Mouse (Mus musculus): ENCODE measurements around the gene Gpr107.

Gene Gpr107

DNA sequence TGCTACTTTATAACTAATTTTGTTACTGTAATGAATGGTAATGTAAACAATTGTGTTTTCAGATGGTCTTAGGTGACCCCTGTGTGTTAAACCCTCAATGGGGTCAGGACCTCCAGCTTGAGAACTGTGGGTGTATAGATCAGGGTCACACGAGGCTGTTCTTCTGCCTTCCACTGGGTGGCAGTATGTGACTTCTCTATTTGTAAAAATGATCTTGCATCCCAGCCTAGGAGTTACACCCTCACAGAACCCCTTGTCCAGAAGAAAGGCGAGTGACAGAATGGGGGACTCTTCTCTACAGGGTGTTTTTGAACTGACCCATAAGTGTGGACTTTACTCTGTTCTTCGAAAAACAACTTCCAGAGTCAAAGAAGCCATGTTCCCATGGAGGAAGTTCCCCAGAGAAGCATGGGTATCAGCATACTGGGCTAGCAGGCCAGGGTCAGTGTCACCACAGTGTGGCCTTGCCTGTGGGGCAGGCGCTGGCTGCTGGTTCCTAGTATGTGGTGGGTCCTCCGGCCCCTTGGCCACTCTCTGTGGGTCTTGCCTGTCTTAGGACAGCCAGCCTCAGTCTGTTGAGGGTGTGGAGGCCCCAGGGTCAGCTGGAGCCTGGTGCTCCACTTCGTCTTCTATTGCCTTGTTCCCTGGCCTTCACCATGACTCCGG is 42.4 kb downstream of the Gpr107 start:
- DNase-seq (ENCODE audit: extremely low read depth, insufficient read length, low spot score): no peak

DNA sequence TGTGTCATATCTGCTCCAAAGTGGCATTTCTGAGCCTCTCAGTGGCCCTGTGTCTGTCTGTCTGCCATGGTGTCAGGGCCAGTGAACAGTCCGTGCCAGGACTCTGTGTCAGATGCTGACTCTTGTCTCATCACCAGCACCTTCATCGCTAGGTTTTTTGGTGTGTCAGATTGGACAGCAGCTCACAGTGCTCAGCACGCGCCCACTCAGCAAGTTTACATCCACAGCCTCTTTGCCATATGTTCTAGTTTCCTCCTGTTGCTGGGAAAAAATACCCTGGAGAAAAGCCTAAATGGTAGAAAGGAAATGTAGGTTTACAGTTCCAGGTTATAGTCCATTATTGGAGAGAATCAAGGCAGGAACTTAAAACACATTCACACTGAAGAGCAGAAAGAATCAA is 46.5 kb downstream of the Gpr107 start:
- no peak for DNase-seq (ENCODE audit: extremely low read depth, insufficient read length, low spot score)

- DNase-seq (ENCODE audit: extremely low read depth, insufficient read length, low spot score): no peak
Measured at GRCm38 (mm10) chr2:31200051-31200450, 47.9 kb downstream of the Gpr107 start.

DNA sequence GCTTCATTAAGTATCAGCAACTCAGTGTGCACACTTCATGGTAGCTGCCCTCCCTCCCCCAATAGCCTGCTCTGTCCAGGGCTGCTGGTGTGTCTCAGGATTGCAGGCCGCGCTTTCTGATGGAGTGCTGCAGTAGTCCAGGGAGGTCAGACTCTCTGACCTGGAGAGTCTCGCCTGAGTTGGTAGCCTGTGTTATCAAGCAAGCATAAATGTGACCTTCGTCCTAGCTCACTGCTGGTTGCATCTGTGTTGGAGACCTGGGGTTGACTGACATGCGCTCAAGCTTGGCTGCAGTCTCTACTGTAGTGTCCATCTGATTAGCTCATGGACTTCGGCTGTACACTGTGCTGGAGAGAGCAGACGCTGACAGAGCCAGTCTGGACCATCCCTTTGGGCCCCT is 49.7 kb downstream of the Gpr107 start:
- no peak for DNase-seq (ENCODE audit: extremely low read depth, insufficient read length, low spot score)

GRCm38 (mm10) chr2:31202357-31202756 is 50.2 kb downstream of the Gpr107 start:
- DNase-seq (ENCODE audit: extremely low read depth, insufficient read length, low spot score): no peak

- no peak for DNase-seq (ENCODE audit: extremely low read depth, insufficient read length, low spot score)
Measured at GRCm38 (mm10) chr2:31202956-31203355, 50.8 kb downstream of the Gpr107 start.

DNA sequence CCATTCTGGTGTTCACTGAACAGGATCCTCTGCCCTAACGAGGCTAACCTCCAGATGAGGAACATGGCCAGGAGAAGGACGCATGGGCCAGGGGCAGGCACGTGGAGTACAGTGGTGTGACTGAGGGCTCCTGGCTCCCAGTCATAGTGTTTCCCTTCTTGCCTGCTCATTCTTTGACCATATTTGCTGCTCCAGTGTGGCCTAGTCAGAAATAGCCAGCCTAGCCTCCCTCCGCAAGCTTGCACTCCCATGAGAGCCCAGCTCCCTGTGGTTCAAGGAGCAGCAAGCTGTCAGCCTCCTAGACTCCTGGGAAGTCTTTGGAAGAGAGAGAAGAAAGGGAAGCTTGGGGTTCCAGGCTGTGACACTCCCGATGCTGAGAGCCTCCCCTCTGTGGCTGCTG is 52.6 kb downstream of the Gpr107 start:
- DNase-seq (ENCODE audit: extremely low read depth, insufficient read length, low spot score): no peak

- no peak for DNase-seq (ENCODE audit: extremely low read depth, insufficient read length, low spot score)
Measured at GRCm38 (mm10) chr2:31206211-31206610, 54.1 kb downstream of the Gpr107 start.

DNA sequence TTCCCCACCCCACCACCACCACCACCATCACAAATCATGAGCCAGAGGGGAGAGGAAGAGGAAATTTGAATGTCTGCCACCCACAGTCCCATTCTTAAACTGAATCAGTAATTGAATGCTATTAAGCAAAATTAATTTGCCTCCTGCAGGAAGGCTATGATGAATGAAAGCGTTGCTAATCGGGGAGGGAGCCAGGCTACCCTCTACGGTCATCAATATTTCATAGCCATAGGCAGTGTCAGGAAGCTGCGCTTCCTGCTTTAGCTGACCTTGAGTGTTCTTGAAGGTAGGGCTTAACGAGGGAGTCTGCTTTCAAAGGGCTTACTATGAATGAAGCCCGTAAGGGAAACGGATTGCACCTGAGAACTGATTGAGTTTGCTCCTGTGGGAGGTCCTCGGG is 54.8 kb downstream of the Gpr107 start:
- DNase-seq (ENCODE audit: extremely low read depth, insufficient read length, low spot score): no peak

- no peak for DNase-seq (ENCODE audit: extremely low read depth, insufficient read length, low spot score)
Measured at GRCm38 (mm10) chr2:31208544-31209142, 56.5 kb downstream of the Gpr107 start.

DNA sequence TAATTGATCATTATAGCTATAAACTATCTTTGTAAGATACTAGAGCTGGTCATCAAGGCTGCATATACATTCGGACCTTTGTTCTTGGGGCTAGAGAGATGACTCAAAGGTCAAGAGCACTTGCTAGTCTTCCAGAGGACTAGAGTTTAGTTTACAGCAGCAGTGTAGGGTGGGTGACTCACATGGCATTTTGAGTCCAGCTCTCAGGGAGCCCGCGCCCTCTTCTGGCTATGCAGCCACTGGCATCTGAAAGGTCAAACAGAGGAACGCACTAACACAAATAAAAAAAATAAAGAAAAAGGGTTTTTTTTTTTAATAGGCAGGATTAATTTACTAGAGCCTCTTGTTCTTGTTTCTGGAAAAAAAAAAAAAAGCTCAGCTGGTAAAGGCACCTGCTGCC is 57.4 kb downstream of the Gpr107 start:
- DNase-seq (ENCODE audit: extremely low read depth, insufficient read length, low spot score): no peak

DNA sequence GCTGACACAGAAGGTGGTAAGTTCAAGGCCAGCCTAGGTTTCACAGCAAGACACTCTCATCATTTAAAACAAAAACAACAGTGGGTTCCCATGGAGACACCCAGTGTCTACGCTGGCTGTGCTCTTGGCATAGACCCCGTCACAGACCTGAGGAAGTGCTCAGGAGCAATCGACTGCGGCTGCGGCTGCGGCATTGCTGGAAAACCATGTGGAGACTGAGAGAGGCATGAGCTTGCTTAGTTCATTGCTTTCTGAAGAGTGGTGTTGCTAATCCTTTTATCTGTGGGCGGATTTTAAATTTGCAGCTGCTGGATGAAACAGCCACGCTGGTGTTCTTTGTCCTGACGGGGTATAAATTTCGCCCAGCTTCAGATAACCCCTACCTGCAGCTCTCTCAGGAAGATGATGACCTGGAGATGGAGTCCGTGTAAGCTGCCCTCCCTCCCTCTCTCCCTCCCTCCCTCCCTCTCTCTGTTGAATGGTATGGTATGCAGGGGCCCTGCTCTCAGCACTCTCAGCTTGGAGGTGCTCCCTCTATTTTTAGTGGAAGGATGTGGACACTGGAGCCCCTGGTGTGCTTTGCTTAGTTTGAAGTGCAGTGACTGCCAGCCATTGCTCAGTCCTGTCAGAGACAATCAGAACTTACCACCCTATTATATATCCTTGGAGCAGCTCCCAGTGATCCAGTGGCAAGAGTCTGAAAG is 58.2 kb downstream of the Gpr107 start:
- no peak for DNase-seq (ENCODE audit: extremely low read depth, insufficient read length, low spot score)

- DNase-seq (ENCODE audit: extremely low read depth, insufficient read length, low spot score): no peak
Measured at GRCm38 (mm10) chr2:31211204-31211603, 59.1 kb downstream of the Gpr107 start.

- no peak for DNase-seq (ENCODE audit: extremely low read depth, insufficient read length, low spot score)
Measured at GRCm38 (mm10) chr2:31214211-31214796, 62.2 kb downstream of the Gpr107 start.

DNA sequence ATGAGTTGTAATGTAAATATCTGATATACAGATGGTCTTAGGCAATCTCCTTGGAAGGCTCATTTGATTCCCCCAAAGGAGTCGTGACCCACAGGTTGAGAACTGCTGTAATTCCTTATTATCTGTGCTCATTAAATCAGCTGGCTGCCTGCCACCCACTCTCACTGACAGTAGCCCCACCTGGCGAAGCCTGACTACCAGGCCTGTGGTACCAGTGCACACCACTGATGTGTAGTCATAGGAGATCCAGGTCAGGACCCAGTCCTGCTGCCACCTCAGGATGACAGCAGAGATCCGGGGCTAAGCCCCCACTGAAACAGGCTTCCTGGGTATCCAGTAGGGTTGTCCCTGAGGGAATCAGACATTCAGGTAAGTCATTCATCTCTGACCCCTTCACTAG is 66.5 kb downstream of the Gpr107 start:
- no peak for DNase-seq (ENCODE audit: extremely low read depth, insufficient read length, low spot score)

DNA sequence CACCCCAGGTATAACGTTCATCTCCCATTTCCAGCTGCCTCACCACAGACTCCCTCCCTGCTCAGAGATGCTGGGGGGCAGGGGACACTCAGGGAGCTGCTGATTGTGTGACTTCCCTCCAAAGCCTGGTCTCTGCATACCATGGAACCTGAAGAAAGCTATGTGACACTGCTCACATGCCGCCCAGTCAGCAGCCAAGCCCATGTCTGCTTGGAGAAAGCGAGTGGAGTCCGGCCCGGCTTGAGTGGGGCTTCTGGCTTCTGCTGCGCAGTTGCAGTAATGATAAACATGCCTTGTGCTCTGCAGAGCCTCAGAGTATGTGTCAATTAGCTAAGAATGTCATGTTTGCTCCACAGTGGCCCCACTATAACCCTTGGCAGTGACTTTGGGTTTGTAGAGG is 67.4 kb downstream of the Gpr107 start:
- no peak for DNase-seq (ENCODE audit: extremely low read depth, insufficient read length, low spot score)

- no peak for DNase-seq (ENCODE audit: extremely low read depth, insufficient read length, low spot score)
Measured at GRCm38 (mm10) chr2:31220844-31221243, 68.7 kb downstream of the Gpr107 start.

- no peak for DNase-seq (ENCODE audit: extremely low read depth, insufficient read length, low spot score)
Measured at GRCm38 (mm10) chr2:31221582-31221981, 69.5 kb downstream of the Gpr107 start.

- no peak for DNase-seq (ENCODE audit: extremely low read depth, insufficient read length, low spot score)
Measured at GRCm38 (mm10) chr2:31228768-31229311, 76.7 kb downstream of the Gpr107 start.

DNA sequence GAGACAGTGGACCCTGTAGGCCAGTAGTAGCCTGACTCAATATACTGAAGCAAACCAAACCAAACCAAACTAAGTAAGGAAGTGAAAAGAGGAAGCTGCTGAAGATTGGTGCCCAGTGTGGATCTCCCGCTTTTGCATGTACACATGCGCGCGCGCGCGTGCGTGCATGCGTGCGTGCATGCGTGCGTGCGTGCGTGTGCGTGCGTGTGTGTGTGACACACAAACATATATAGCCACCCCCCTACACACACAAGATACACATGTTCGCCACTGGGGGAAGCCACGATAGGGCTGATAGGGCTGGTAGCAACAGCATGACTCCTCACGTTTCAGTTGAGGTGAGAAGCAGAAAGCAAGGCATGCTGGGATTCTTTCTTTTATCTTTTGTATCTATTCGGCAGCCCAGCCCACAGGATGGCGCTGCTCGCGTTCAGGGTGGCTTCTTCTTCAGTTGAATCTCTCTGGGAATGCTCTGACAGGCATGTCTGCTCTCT is 87.1 kb downstream of the Gpr107 start:
- no peak for DNase-seq (ENCODE audit: extremely low read depth, insufficient read length, low spot score)

GRCm38 (mm10) chr2:31239833-31240232 is 87.7 kb downstream of the Gpr107 start:
- DNase-seq (ENCODE audit: extremely low read depth, insufficient read length, low spot score): peak; percentile 42

Measured in 3134 (cell line).